Mouse (Mus musculus) c-Kit-positive CD71-positive TER-119-positive erythroid progenitor cells, embryonic 14.5 days (primary cell): ENCODE data around the gene Larp1.
"Not testable (repeated sequence)": the region's sequence is repeated elsewhere in the genome, so short reads cannot be mapped to it uniquely, and the experiment has no call there.

Experiments used
- DNase-seq: peaks from one replicate; pipeline ENCODE4 v3.0.0-alpha.2; 2013; ENCODE audit warnings: low spot score

The Larp1 gene

GRCm38 (mm10) chr11:58028981-58029380 is 20.1 kb downstream of the Larp1 start:
- DNase-seq = no peak

GRCm38 (mm10) chr11:58029869-58030268 is 21.0 kb downstream of the Larp1 start:
- DNase-seq = no peak

GRCm38 (mm10) chr11:58031176-58031575 is 22.3 kb downstream of the Larp1 start:
- no peak for DNase-seq

- DNase-seq = no peak
Measured at GRCm38 (mm10) chr11:58033635-58034034, 24.8 kb downstream of the Larp1 start.

- DNase-seq = no peak
Measured at GRCm38 (mm10) chr11:58039027-58039426, 30.2 kb downstream of the Larp1 start.

GRCm38 (mm10) chr11:58042861-58043431 is 34.1 kb downstream of the Larp1 start:
- no peak for DNase-seq

- DNase-seq = no peak
Measured at GRCm38 (mm10) chr11:58046438-58046837, 37.6 kb downstream of the Larp1 start.

GRCm38 (mm10) chr11:58057455-58057854 is 48.6 kb downstream of the Larp1 start:
- no peak for DNase-seq

GRCm38 (mm10) chr11:58059752-58060151 is 50.9 kb downstream of the Larp1 start:
- not testable (repeated sequence) for DNase-seq

- DNase-seq = not testable (repeated sequence)
Measured at GRCm38 (mm10) chr11:58061218-58061617, 52.4 kb downstream of the Larp1 start.

- no peak for DNase-seq
Measured at GRCm38 (mm10) chr11:58062586-58062985, 53.7 kb downstream of the Larp1 start.

- no peak for DNase-seq
Measured at GRCm38 (mm10) chr11:58065025-58065424, 56.2 kb downstream of the Larp1 start.

- DNase-seq = no peak
Measured at GRCm38 (mm10) chr11:58072978-58073377, 64.1 kb downstream of the Larp1 start.

- no peak for DNase-seq
Measured at GRCm38 (mm10) chr11:58077270-58077669, 68.4 kb downstream of the Larp1 start.

GRCm38 (mm10) chr11:58081716-58082115 is 72.9 kb downstream of the Larp1 start:
- DNase-seq = no peak

- DNase-seq = no peak
Measured at GRCm38 (mm10) chr11:58092541-58092940, 83.7 kb downstream of the Larp1 start.

- no peak for DNase-seq
Measured at GRCm38 (mm10) chr11:58093021-58093528, 84.2 kb downstream of the Larp1 start, which contains the start of gene Gm12248. TSS of gene Gm12248 (minus strand) at chr11:58093134.

GRCm38 (mm10) chr11:58094766-58095165 is 85.9 kb downstream of the Larp1 start:
- DNase-seq = no peak

GRCm38 (mm10) chr11:58095561-58095960 is 86.7 kb downstream of the Larp1 start:
- no peak for DNase-seq

GRCm38 (mm10) chr11:58096160-58096559 is 87.3 kb downstream of the Larp1 start:
- no peak for DNase-seq

- no peak for DNase-seq
Measured at GRCm38 (mm10) chr11:58096821-58097620, 88.2 kb downstream of the Larp1 start.

- DNase-seq = no peak
Measured at GRCm38 (mm10) chr11:58097621-58098365, 88.9 kb downstream of the Larp1 start.

- DNase-seq = not testable (repeated sequence)
Measured at GRCm38 (mm10) chr11:58098366-58098720, 89.5 kb downstream of the Larp1 start.
